Mouse (Mus musculus): ENCODE results near the gene Pde3a.

- TF ChIP-seq CTCF (IDR thresholded peaks at IDR 0.05; ENCODE audit: insufficient read depth, low read length) (no peak), POLR2A (IDR thresholded peaks at IDR 0.05; ENCODE audit: borderline replicate concordance, extremely low read depth, low read depth, low read length) (no peak)
Observed at GRCm38 (mm10) chr6:141254956-141255355, 5.9 kb downstream of the Pde3a start.
